Mouse (Mus musculus) left cerebral cortex, adult 2 months (tissue): ENCODE data around the gene Cfap99. TPM values are rescaled to one million over a fixed set of nuclear protein-coding genes. Genes with fewer than 3 reads are reported as not detected.

Experiments used
- DNase-seq, 2 experiments: peaks; one replicate each; pipeline ENCODE4 v3.0.0; 2021 to 2022; ENCODE audit warnings: low spot score in 2 of 2, mixed read lengths in 1 of 2; ENCODE audit errors: extremely low spot score in 1 of 2
- H3K27ac ChIP-seq: fragments of 200-600 bp; 2 replicates; pipeline ENCODE4 v1.8.1; 2022
- H3K4me3 ChIP-seq: fragments of 200-600 bp; 2 replicates; pipeline ENCODE4 v1.8.1; 2022
- CTCF ChIP-seq: fragments of 200-600 bp; IDR thresholded peaks from 2 replicates; pipeline ENCODE4 v1.8.1; 2022; ENCODE audit warnings: antibody characterized with exemption, mild to moderate bottlenecking, moderate library complexity
- intact Hi-C: fragments of 180-260 bp; cut with DNase I; formaldehyde crosslinking; loops from one replicate; pipeline ENCODE4 v1.15.1; 2025
- total RNA-seq, 2 experiments: library from RNA; stranded (reverse); gene quantifications; 2 replicates each; pipeline ENCODE4 v1.2.3; 2021

Gene Cfap99
- total RNA-seq, 2 experiments from 2014 or later: 1.4 to 1.5 TPM

DNA sequence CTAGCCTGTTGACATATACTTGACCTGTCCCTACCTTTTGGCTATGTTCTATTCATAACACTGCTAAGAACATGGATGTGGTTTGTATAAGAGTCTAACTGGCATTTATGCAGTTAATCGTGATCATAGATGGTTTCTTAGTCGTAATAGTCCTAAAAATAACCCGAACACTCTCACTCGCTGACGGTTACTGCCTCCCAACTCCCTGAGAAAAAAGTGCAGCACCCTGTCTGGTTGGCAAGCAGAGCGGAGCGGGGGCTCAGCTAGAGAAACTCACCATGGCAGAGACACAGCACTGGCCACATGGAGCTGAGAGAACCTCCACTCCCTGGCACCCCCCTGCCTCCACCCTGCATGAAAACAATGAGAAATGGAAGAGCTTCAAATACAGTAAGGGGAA lies 7.4 kb upstream of the Cfap99 start:
- no peak for TF ChIP-seq CTCF
- H3K4me3 ChIP-seq: no peak overlapping the region
- no peak for DNase-seq
- no peak overlapping the region for H3K27ac ChIP-seq
- intact Hi-C loops: no loop called here

DNA sequence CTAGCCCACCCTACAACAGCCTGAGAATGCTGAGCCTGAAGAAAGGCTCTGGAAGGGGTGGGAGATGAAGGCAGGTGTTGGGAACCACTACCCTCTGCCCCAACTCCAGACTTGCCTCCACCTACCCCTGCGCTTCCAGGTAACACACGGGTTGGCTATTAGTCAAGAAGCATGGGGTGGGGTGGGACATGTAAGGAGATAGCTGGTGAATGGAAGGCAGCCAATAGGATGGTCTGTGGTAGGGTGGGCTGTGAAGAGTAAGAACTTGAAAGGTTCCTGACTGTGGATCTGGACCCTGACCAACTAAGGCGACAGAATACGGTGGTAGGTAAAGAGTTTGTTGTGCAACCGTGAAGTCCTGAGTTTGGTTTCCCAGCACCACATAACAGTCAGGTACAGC lies 5.0 kb upstream of the Cfap99 start:
- intact Hi-C loops: no loop called here
- DNase-seq: no peak
- H3K4me3 ChIP-seq: no peak overlapping the region
- no peak for TF ChIP-seq CTCF
- H3K27ac ChIP-seq: no peak overlapping the region

DNA sequence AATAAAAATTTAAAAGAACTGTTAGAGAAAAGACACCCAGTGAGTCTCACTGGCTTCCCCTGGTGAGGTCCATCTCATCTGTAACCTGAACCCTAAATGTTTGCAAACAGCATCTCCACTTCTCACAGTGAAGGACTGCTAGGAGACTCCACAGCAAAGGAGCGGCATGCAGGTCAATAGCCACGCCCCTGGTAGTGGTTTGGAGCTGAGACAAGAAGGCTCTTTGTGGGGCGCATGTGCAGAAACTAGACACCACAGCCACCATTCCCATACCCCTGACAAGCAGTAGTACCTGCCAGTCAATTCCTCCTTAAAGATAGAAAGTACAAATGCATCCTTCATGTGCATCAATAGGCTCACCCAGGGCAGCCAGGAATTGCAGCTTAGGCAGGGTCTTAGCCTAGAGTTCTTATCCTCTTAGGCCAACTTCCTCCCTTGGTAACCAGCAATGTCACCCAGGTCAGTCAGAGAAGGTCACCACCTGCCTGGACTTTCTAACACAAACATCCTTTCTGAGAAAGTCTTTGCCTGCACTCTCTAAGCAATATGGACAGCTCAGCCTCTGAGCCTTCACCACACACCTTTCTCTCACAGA lies 4.1 kb upstream of the Cfap99 start:
- no peak for DNase-seq
- H3K27ac ChIP-seq: no peak overlapping the region
- intact Hi-C loops: no loop called here
- H3K4me3 ChIP-seq: no peak overlapping the region
- no peak for TF ChIP-seq CTCF

GRCm38 (mm10) chr5:34285285-34285684 lies 3.1 kb upstream of the Cfap99 start:
- no peak for TF ChIP-seq CTCF
- Histone ChIP-seq H3K4me3 (no peak overlapping the region), H3K27ac (no peak overlapping the region)
- no peak for DNase-seq
- intact Hi-C loops: loop anchor here (5.0 kb wide), 1 partner anchor 288 kb away; the partner anchor contains the start of gene Nat8l

DNA sequence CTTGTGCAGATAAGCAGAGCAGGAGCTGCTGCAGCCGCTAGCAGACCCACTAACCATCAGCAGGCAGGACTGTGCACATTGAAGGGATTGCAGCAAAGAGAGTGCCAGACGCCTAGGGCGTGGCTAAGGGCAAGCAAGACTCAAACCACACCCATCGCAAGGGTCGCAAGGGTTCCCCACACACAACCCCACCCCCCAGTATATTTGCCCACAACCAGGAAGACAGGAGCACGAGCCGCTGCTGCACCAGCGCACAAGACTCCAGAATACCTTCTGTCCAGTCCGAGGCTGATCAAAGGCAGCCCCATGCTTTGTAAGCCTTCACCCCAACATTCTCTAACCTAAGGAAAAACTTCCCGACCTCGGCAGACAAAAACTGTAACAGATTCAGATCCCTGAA lies 1.9 kb upstream of the Cfap99 start:
- Histone ChIP-seq H3K27ac (peak overlapping the region; percentile 88), H3K4me3 (peak overlapping the region; percentile 54)
- intact Hi-C loops: loop anchor here (2.0 to 5.0 kb wide), 2 partner anchors 76 to 289 kb away; partner anchors contain the start of gene Nat8l
- no peak for DNase-seq
- no peak for TF ChIP-seq CTCF

- DNase-seq: peak in 1 of 2 experiments; percentile 42
- intact Hi-C loops: loop anchor here (2.0 to 5.0 kb wide), 2 partner anchors 76 to 290 kb away; partner anchors contain the start of gene Nat8l
- no peak for TF ChIP-seq CTCF
- Histone ChIP-seq H3K27ac (peak overlapping the region; percentile 88), H3K4me3 (peak overlapping the region; percentile 54)
Observed at GRCm38 (mm10) chr5:34287001-34287837, 1.2 kb upstream of the Cfap99 start.

- DNase-seq: no peak
- intact Hi-C loops: loop anchor here (2.0 to 5.0 kb wide), 3 partner anchors 49 to 290 kb away; partner anchors contain the start of genes Nat8l and Rnf4
- H3K4me3 ChIP-seq: peak overlapping the region; percentile 54
- no peak for TF ChIP-seq CTCF
- H3K27ac ChIP-seq: peak overlapping the region; percentile 88
Observed at GRCm38 (mm10) chr5:34287838-34288145, 608 bp upstream of the Cfap99 start.

- DNase-seq: no peak
- Histone ChIP-seq H3K27ac (peak overlapping the region; percentile 44; the same call in 1 of the 2 replicates), H3K4me3 (peak overlapping the region; percentile 54)
- no peak for TF ChIP-seq CTCF
- intact Hi-C loops: loop anchor here (2.0 to 5.0 kb wide), 2 partner anchors 48 to 292 kb away; partner anchors contain the start of genes Nat8l and Rnf4
Observed at GRCm38 (mm10) chr5:34289286-34289685, 886 bp downstream of the Cfap99 start.

GRCm38 (mm10) chr5:34293363-34293762 lies 5.0 kb downstream of the Cfap99 start:
- no peak for DNase-seq
- TF ChIP-seq CTCF: peak; percentile 35
- no peak overlapping the region for H3K27ac ChIP-seq
- no peak overlapping the region for H3K4me3 ChIP-seq
- intact Hi-C loops: loop anchor here (10.0 kb wide), 1 partner anchor 199 kb away; no protein-coding TSS in a partner anchor

DNA sequence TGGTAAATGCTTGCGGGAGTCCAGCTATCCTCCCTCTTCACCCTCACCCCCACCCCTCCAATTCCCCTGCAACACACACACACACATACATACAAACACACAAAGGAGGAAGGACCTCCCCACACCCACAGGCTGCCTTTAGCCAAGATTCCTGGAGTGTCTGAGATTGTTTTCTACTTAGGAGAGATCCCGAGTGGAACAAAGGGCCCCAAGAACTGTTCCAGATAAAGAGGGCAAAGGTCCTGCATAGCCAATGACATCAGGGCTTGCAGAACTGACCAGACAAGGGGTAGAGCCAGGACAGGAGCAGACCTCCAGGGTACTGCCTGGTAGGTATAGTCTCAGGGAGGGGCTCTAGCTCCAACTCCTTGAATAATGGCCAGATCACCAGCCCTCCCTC lies 6.3 kb downstream of the Cfap99 start:
- no peak for TF ChIP-seq CTCF
- Histone ChIP-seq H3K4me3 (no peak overlapping the region), H3K27ac (no peak overlapping the region)
- no peak for DNase-seq
- intact Hi-C loops: loop anchor here (10.0 kb wide), 1 partner anchor 200 kb away; no protein-coding TSS in a partner anchor

DNA sequence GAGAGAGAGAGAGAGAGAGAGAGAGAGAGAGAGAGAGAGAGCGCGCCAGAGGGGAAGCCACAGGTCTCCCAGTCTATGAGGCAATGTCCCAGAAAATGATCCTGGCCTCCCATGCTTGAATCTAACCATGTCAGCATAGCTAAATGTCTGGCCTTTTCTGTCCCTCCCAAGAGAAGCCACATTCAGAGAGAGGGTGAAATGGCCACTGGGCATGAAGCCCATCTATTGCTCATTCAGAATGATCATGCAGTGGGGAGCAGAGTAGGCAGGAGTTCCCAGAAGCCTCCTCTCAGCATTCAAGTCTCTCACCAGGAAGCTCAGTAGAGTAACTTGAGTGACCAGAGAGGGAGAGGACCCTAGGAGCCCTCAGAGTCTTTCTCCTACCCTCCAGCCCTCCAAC lies 6.7 kb downstream of the Cfap99 start:
- Histone ChIP-seq H3K4me3 (no peak overlapping the region), H3K27ac (no peak overlapping the region)
- intact Hi-C loops: loop anchor here (10.0 kb wide), 1 partner anchor 200 kb away; no protein-coding TSS in a partner anchor
- TF ChIP-seq CTCF: no peak
- DNase-seq: no peak

- Histone ChIP-seq H3K4me3 (no peak overlapping the region), H3K27ac (0 out of 2 replicates have a peak overlapping the region, but pooled peaks have one; percentile 5)
- no peak for DNase-seq
- no peak for TF ChIP-seq CTCF
- intact Hi-C loops: loop anchor here (10.0 kb wide), 1 partner anchor 203 kb away; no protein-coding TSS in a partner anchor
Observed at GRCm38 (mm10) chr5:34298061-34298460, 9.7 kb downstream of the Cfap99 start.
